Mouse (Mus musculus) CH12.LX (cell line): ENCODE results near the gene Bex6. TPM values are rescaled to one million over a fixed set of nuclear protein-coding genes. Genes with fewer than 3 reads are reported as not detected.
A peak's percentile ranks its signal among the peaks of the same experiment; 100 is the strongest.

Experiments used
- DNase-seq: peaks from one replicate; pipeline ENCODE4 v3.0.0-alpha.2; 2013; ENCODE audit errors: extremely low read depth
- H3K27ac ChIP-seq: 2 replicates; pipeline ENCODE4 v1.5.1; 2012; ENCODE audit warnings: low read depth, mild to moderate bottlenecking, control low read depth, moderate library complexity; ENCODE audit not compliant: insufficient read depth
- H3K27me3 ChIP-seq: replicated peaks from 2 replicates; pipeline ENCODE3; 2012; ENCODE audit warnings: inconsistent platforms
- H3K36me3 ChIP-seq, 2 experiments: replicated peaks in 1 of 2; 2 replicates each; pipeline versions ENCODE3 to v1.6.1; 2012; ENCODE audit warnings: inconsistent platforms in 1 of 2, low read length in 1 of 2, mild to moderate bottlenecking in 1 of 2, mixed read lengths in 1 of 2, moderate library complexity in 1 of 2; ENCODE audit not compliant: control insufficient read depth in 1 of 2, insufficient read depth in 1 of 2
- H3K4me1 ChIP-seq, 2 experiments: 2 replicates each; pipeline ENCODE4 v1.6.1; 2012; ENCODE audit warnings: inconsistent platforms in 1 of 2, moderate library complexity in 1 of 2; ENCODE audit not compliant: insufficient read depth in 2 of 2, control insufficient read depth in 1 of 2
- H3K4me2 ChIP-seq: 2 replicates; pipeline ENCODE4 v1.6.1; 2012; ENCODE audit warnings: low read depth, mild to moderate bottlenecking, control low read depth; ENCODE audit not compliant: poor library complexity, insufficient read depth, severe bottlenecking
- H3K4me3 ChIP-seq, 3 experiments: fragments of 150-350 bp in 1 of 3; sonication (generic) in 1 of 3; replicated peaks in 1 of 3; 2 replicates each; pipeline versions ENCODE3 to v1.5.1; 2011 to 2012; ENCODE audit warnings: low read depth in 2 of 3, low read length in 2 of 3, mild to moderate bottlenecking in 2 of 3, moderate library complexity in 2 of 3, control low read depth in 1 of 3, improper control_type of control experiment in 1 of 3, inconsistent platforms in 1 of 3, mixed read lengths in 1 of 3; ENCODE audit not compliant: poor library complexity in 1 of 3
- H3K79me2 ChIP-seq: replicated peaks from 2 replicates; pipeline ENCODE4 v1.6.1; 2012; ENCODE audit warnings: mild to moderate bottlenecking, moderate library complexity; ENCODE audit not compliant: control insufficient read depth, poor library complexity, insufficient read depth, severe bottlenecking; ENCODE audit errors: extremely low read depth
- H3K9ac ChIP-seq: 2 replicates; pipeline ENCODE4 v1.6.1; 2012; ENCODE audit warnings: low read depth, mild to moderate bottlenecking, control low read depth, moderate library complexity; ENCODE audit not compliant: insufficient read depth
- H3K9me3 ChIP-seq: replicated peaks from 2 replicates; pipeline ENCODE3; 2012; ENCODE audit warnings: low read length, inconsistent platforms, mixed read lengths
- CHD1 ChIP-seq: IDR thresholded peaks from 2 replicates; pipeline ENCODE4 v1.6.1; 2012; ENCODE audit warnings: low read depth, low read length, improper control_type of control experiment, inconsistent platforms
- CHD2 ChIP-seq: IDR thresholded peaks from 2 replicates; pipeline ENCODE4 v1.6.1; 2011; ENCODE audit warnings: low read length, improper control_type of control experiment
- CTCF ChIP-seq, 2 experiments: IDR thresholded peaks in 1 of 2; conservative IDR thresholded peaks in 1 of 2; 2 replicates each; pipeline ENCODE4 v1.5.1; 2011 to 2012; ENCODE audit warnings: low read depth in 2 of 2, low read length in 2 of 2, improper control_type of control experiment in 1 of 2, inconsistent platforms in 1 of 2, mild to moderate bottlenecking in 1 of 2, moderate library complexity in 1 of 2
- E2F4 ChIP-seq: IDR thresholded peaks from 2 replicates; pipeline ENCODE4 v1.6.1; 2011; ENCODE audit warnings: low read depth, low read length, improper control_type of control experiment; ENCODE audit not compliant: insufficient replicate concordance
- ELF1 ChIP-seq: IDR thresholded peaks from 2 replicates; pipeline ENCODE4 v1.6.1; 2014; ENCODE audit warnings: low read depth, mild to moderate bottlenecking, inconsistent platforms, low read length, improper control_type of control experiment
- EP300 ChIP-seq: IDR thresholded peaks from 2 replicates; pipeline ENCODE4 v1.6.1; 2011; ENCODE audit warnings: low read length, improper control_type of control experiment
- ETS1 ChIP-seq: conservative IDR thresholded peaks from 2 replicates; pipeline ENCODE4 v1.6.1; 2012; ENCODE audit warnings: low read depth, mild to moderate bottlenecking, inconsistent platforms, low read length, improper control_type of control experiment, moderate library complexity
- GABPA ChIP-seq: IDR thresholded peaks from 2 replicates; pipeline ENCODE4 v1.6.1; 2012; ENCODE audit warnings: low read depth, low read length, improper control_type of control experiment, inconsistent platforms; ENCODE audit not compliant: insufficient replicate concordance
- HCFC1 ChIP-seq: IDR thresholded peaks from 2 replicates; pipeline ENCODE4 v1.6.1; 2012; ENCODE audit warnings: low read depth, mild to moderate bottlenecking, inconsistent platforms, low read length, improper control_type of control experiment
- JUND ChIP-seq: conservative IDR thresholded peaks from 2 replicates; pipeline ENCODE4 v1.6.1; 2011; ENCODE audit warnings: low read depth, low read length, improper control_type of control experiment
- KAT2A ChIP-seq: IDR thresholded peaks from 2 replicates; pipeline ENCODE4 v1.6.1; 2012; ENCODE audit warnings: low read length, improper control_type of control experiment, inconsistent platforms; ENCODE audit not compliant: insufficient replicate concordance
- MAFK ChIP-seq: IDR thresholded peaks from 2 replicates; pipeline ENCODE4 v1.6.1; 2011; ENCODE audit warnings: low read length, improper control_type of control experiment; ENCODE audit not compliant: insufficient replicate concordance
- MAX ChIP-seq: IDR thresholded peaks from 2 replicates; pipeline ENCODE4 v1.6.1; 2011; ENCODE audit warnings: low read length, improper control_type of control experiment
- MYC ChIP-seq: IDR thresholded peaks from 2 replicates; pipeline ENCODE4 v1.6.1; 2011; ENCODE audit warnings: low read depth, mild to moderate bottlenecking, improper control_type of control experiment, low read length
- NRF1 ChIP-seq: IDR thresholded peaks from 2 replicates; pipeline ENCODE4 v1.6.1; 2014; ENCODE audit warnings: low read depth, mild to moderate bottlenecking, inconsistent platforms, low read length, improper control_type of control experiment, moderate library complexity
- PAX5 ChIP-seq: IDR thresholded peaks from 2 replicates; pipeline ENCODE4 v1.6.1; 2012; ENCODE audit warnings: low read length, inconsistent platforms, mixed read lengths
- POLR2A ChIP-seq: IDR thresholded peaks from 2 replicates; pipeline ENCODE4 v1.6.1; 2011; ENCODE audit warnings: low read depth, mild to moderate bottlenecking, improper control_type of control experiment, low read length
- POLR2AphosphoS2 ChIP-seq: IDR thresholded peaks from 2 replicates; pipeline ENCODE4 v1.6.1; 2011; ENCODE audit warnings: low read depth, low read length, improper control_type of control experiment
- RCOR1 ChIP-seq: conservative IDR thresholded peaks from 2 replicates; pipeline ENCODE4 v1.6.1; 2012; ENCODE audit warnings: low read depth, mild to moderate bottlenecking, inconsistent platforms, low read length, improper control_type of control experiment
- SIN3A ChIP-seq: IDR thresholded peaks from 2 replicates; pipeline ENCODE4 v1.6.1; 2012; ENCODE audit warnings: low read length, improper control_type of control experiment, inconsistent platforms
- SMC3 ChIP-seq: IDR thresholded peaks from 2 replicates; pipeline ENCODE4 v1.6.1; 2011; ENCODE audit warnings: low read depth, low read length, improper control_type of control experiment
- TBP ChIP-seq: conservative IDR thresholded peaks from 2 replicates; pipeline ENCODE4 v1.6.1; 2011; ENCODE audit warnings: low read depth, low read length, improper control_type of control experiment
- TCF12 ChIP-seq: IDR thresholded peaks from 2 replicates; pipeline ENCODE4 v1.6.1; 2014; ENCODE audit warnings: low read depth, mild to moderate bottlenecking, inconsistent platforms, low read length, improper control_type of control experiment
- USF1 ChIP-seq: IDR thresholded peaks from 2 replicates; pipeline ENCODE4 v1.6.1; 2014; ENCODE audit warnings: low read depth, mild to moderate bottlenecking, inconsistent platforms, low read length, improper control_type of control experiment
- USF2 ChIP-seq: conservative IDR thresholded peaks from 2 replicates; pipeline ENCODE4 v1.6.1; 2011; ENCODE audit warnings: low read depth, low read length, improper control_type of control experiment
- ZC3H11A ChIP-seq: IDR thresholded peaks from 2 replicates; pipeline ENCODE4 v1.6.1; 2012; ENCODE audit warnings: low read depth, mild to moderate bottlenecking, inconsistent platforms, low read length, improper control_type of control experiment
- ZKSCAN1 ChIP-seq: IDR thresholded peaks from 2 replicates; pipeline ENCODE4 v1.6.1; 2012; ENCODE audit warnings: low read depth, inconsistent platforms, low read length, improper control_type of control experiment, borderline replicate concordance
- ZMIZ1 ChIP-seq: IDR thresholded peaks from 2 replicates; pipeline ENCODE4 v1.6.1; 2012; ENCODE audit warnings: low read depth, mild to moderate bottlenecking, inconsistent platforms, low read length, improper control_type of control experiment
- ZNF384 ChIP-seq: IDR thresholded peaks from 2 replicates; pipeline ENCODE4 v1.6.1; 2012; ENCODE audit warnings: low read depth, low read length, improper control_type of control experiment, inconsistent platforms
- dilution Hi-C: fragments of 300-500 bp; cut with MboI; formaldehyde crosslinking; loops from 2 replicates; pipeline ENCODE4 v1.14.3; 2020; ENCODE audit warnings: low sequenced_read_pairs; ENCODE audit not compliant: extremely low pct_unique_long_range_greater_than_20kb, extremely low pct_ligation_motif_present
- in situ Hi-C: fragments of 300-500 bp; cut with MboI; formaldehyde crosslinking; loops from 3 replicates; pipeline ENCODE4 v1.14.3; 2019; ENCODE audit warnings: low sequenced_read_pairs, low pct_ligation_motif_present, low pct_unique_long_range_greater_than_20kb, mixed read lengths
- polyA plus RNA-seq: library from polyadenylated mRNA; unstranded; fragments of >175 nt; gene quantifications from 2 replicates; pipeline ENCODE4 v1.2.1, GENCODE M21; 2012; ENCODE audit warnings: low read depth; ENCODE audit not compliant: insufficient read length
- total RNA-seq, 2 experiments: library from RNA; depleted of rRNA; stranded (reverse); fragments of 300-350 nt in 1 of 2; fragments of >200 nt in 1 of 2; gene quantifications; 2 replicates each; pipeline ENCODE4 v1.2.3; 2012 to 2014

The Bex6 gene
- total RNA-seq (2012; rRNA removed): not detected in 2 replicates
- not detected in 2 replicates for total RNA-seq (2014; rRNA removed)
- not detected in 2 replicates for polyA plus RNA-seq

GRCm38 (mm10) chr16:32179333-32179901 lies at the start of gene Bex6:
Gene Bex6 (plus strand): TSS chr16:32179823.
- Histone ChIP-seq H3K9me3 (peaks cover 3% of the 10 kb centered on the region), H3K79me2 (no peaks in the 10 kb centered on the region), H3K27ac (no peak within 1 kb of the TSS), H3K27me3 (no peaks in the 10 kb centered on the region), H3K4me3 (no peak within 1 kb of the TSS), H3K9ac (no peak within 1 kb of the TSS), H3K4me1 (peaks cover 3 to 33% of the 10 kb centered on the region in 2 experiments; a peak in 3 of 4 replicates), H3K36me3 (no peaks in the 10 kb centered on the region), H3K4me2 (no peak within 1 kb of the TSS)
- in situ Hi-C loops (no loop called here), dilution Hi-C loops (no loop called here)
- TF ChIP-seq MAX: no peak
- TF ChIP-seq GABPA: no peak
- TF ChIP-seq NRF1: no peak
- no peak for TF ChIP-seq ZKSCAN1
- no peak for TF ChIP-seq POLR2A
- TF ChIP-seq SIN3A: no peak
- no peak for TF ChIP-seq MYC
- no peak for TF ChIP-seq HCFC1
- TF ChIP-seq RCOR1: no peak
- TF ChIP-seq E2F4: no peak
- TF ChIP-seq CHD2: no peak
- no peak for TF ChIP-seq USF2
- no peak for TF ChIP-seq JUND
- no peak for TF ChIP-seq ZNF384
- no peak for TF ChIP-seq MAFK
- no peak for TF ChIP-seq USF1
- DNase-seq: no peak

GRCm38 (mm10) chr16:32130190-32130826 lies 49.3 kb upstream of the Bex6 start:
- H3K4me2 ChIP-seq: peak overlapping the region; percentile 84
- H3K4me1 ChIP-seq: peaks cover 14 to 46% of the 10 kb centered on the region in 2 experiments
- H3K27ac ChIP-seq: peak overlapping the region; percentile 39
- peak overlapping the region; percentile 50 to 61 (median 52) for H3K4me3 ChIP-seq
- peak overlapping the region; percentile 83 for H3K9ac ChIP-seq
- H3K79me2 ChIP-seq: no peaks in the 10 kb centered on the region
- H3K27me3 ChIP-seq: peaks cover 2% of the 10 kb centered on the region
- DNase-seq: peak; percentile 94
- dilution Hi-C loops (no loop called here), in situ Hi-C loops (no loop called here)
- no peaks in the 10 kb centered on the region for H3K9me3 ChIP-seq
- H3K36me3 ChIP-seq: peaks cover 0 to 3% of the 10 kb centered on the region in 2 experiments
- TF ChIP-seq ZC3H11A (no peak), CHD1 (no peak), USF2 (peak; percentile 57), TBP (peak; percentile 82), POLR2A (peak; percentile 82), EP300 (peak; percentile 67; the same call in 1 of the 2 replicates), CTCF (conservative IDR thresholded peaks at IDR 0.05 in 1 of 2, IDR thresholded peaks at IDR 0.05 in 1 of 2; ENCODE audit: low read depth in 2 of 2, low read length in 2 of 2) (no peak), ELF1 (peak; percentile 97), JUND (no peak), ZMIZ1 (peak; percentile 71; the same call in 1 of the 2 replicates), KAT2A (peak; percentile 68; the same call in 1 of the 2 replicates), NRF1 (0 out of 2 replicates have a peak, but pooled peaks have one; percentile 24), POLR2AphosphoS2 (no peak; the same call in 1 of the 2 replicates), MYC (peak; percentile 97), RCOR1 (no peak), SMC3 (no peak), PAX5 (no peak), TCF12 (peak; percentile 84), MAX (peak; percentile 88), GABPA (no peak), ETS1 (peak; percentile 77), E2F4 (no peak), CHD2 (peak; percentile 92), SIN3A (peak; percentile 77)
